Mouse (Mus musculus) embryonic facial prominence, embryonic 11.5 days (tissue): ENCODE data around the gene Slc4a4. TPM values are rescaled to one million over a fixed set of nuclear protein-coding genes. Genes with fewer than 3 reads are reported as not detected.

Experiments used
- ATAC-seq: fragments of 200-750 bp; cut with Nextera tagmentation; replicated peaks from 2 replicates; pipeline ENCODE4 v1.8.0; 2017; ENCODE audit warnings: low read depth; ENCODE audit not compliant: insufficient number of reproducible peaks, low FRiP score, low TSS enrichment
- DNase-seq: peaks from one replicate; pipeline ENCODE4 v3.0.0-alpha.2; 2015; ENCODE audit warnings: low spot score
- H3K27ac ChIP-seq: fragments of 300-500 bp; sonication (generic); replicated peaks from 2 replicates; pipeline ENCODE4 v1.5.1; 2014; ENCODE audit warnings: mild to moderate bottlenecking, low read depth, low read length, control low read depth
- H3K27me3 ChIP-seq: fragments of 300-500 bp; sonication (generic); 2 replicates; pipeline ENCODE4 v1.6.1; 2014; ENCODE audit warnings: mild to moderate bottlenecking, low read length, moderate library complexity, mixed read lengths; ENCODE audit not compliant: control insufficient read depth, insufficient read depth
- H3K36me3 ChIP-seq: fragments of 300-500 bp; sonication (generic); replicated peaks from 2 replicates; pipeline ENCODE4 v1.6.1; 2014; ENCODE audit warnings: low read depth, mild to moderate bottlenecking, low read length, moderate library complexity, mixed read lengths; ENCODE audit not compliant: control insufficient read depth, insufficient read depth
- H3K4me1 ChIP-seq: fragments of 300-500 bp; sonication (generic); 2 replicates; pipeline ENCODE4 v1.6.1; 2014; ENCODE audit warnings: low read length, mixed read lengths; ENCODE audit not compliant: control insufficient read depth, insufficient read depth
- H3K4me2 ChIP-seq: fragments of 300-500 bp; sonication (generic); 2 replicates; pipeline ENCODE4 v1.6.1; 2014; ENCODE audit warnings: low read depth, mild to moderate bottlenecking, control low read depth, low read length, moderate library complexity
- H3K4me3 ChIP-seq: fragments of 300-500 bp; sonication (generic); 2 replicates; pipeline ENCODE4 v1.5.1; 2014; ENCODE audit warnings: low read depth, low read length, control low read depth
- H3K9ac ChIP-seq: fragments of 300-500 bp; sonication (generic); replicated peaks from 2 replicates; pipeline ENCODE4 v1.6.1; 2014; ENCODE audit warnings: mild to moderate bottlenecking, control low read depth, low read length
- H3K9me3 ChIP-seq: fragments of 300-500 bp; sonication (generic); replicated peaks from 2 replicates; pipeline ENCODE4 v1.6.1; 2016; ENCODE audit warnings: mild to moderate bottlenecking, low read length, inconsistent platforms, mixed read lengths; ENCODE audit not compliant: control insufficient read depth
- WGBS: fragments of 180-500 bp; shearing (Covaris S2); extraction: QIAGEN DNeasy Blood & Tissue Kit; methylation state at CpG from one replicate; pipeline ENCODE4 v1.1.7; 2014; 5-methylcytosine and 5-hydroxymethylcytosine counted together
- polyA plus RNA-seq: library from polyadenylated mRNA; unstranded; fragments of >200 nt; fragmentation: Nextera tagmentation; extraction: Ambion mirVana; gene quantifications from 2 replicates; pipeline ENCODE4 v1.2.1, GENCODE M21; 2014

Gene Slc4a4
- polyA plus RNA-seq, 1 experiment from 2014 or later: 1.6 TPM

DNA sequence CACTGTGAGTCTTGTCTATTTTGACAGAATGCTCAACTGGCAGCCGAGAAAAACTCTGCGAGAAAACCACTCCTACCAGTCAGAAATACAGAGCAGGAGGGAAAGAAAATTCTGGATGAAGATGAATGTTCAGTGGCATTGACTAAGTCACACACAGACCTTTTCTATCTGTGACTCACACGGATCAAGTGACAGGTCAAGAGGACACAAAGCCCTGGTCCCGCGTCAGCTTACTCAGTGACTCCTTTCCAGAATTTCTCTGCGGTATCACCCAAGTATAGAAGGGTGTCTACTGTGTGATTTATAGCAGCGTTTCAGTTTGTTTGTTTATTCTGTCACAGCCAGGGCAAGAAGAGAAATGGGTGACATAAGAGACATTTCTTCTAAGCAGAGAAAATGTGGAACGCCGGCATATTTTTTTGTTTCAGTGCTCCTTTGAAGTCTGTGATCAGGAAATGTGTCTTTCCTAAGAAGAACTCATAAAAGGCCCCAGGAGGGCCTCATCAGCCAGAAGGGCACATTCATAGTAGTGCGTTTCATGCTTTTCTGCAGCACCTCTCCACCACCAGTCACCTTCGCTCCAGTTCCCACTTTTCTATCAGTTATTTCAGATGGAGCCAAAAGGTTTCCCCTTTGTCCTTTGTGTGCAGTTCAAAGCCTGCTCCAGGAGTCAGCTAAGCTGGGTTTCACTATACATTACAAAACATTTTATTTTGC, 82.5 kb downstream of the Slc4a4 start:
- WGBS: 57% methylated on average over 11 of the region's 11 CpGs
- H3K27ac ChIP-seq: no peak overlapping the region
- no peaks in the 10 kb centered on the region for H3K27me3 ChIP-seq
- H3K9ac ChIP-seq: no peak overlapping the region
- no peaks in the 10 kb centered on the region for H3K36me3 ChIP-seq
- no peak overlapping the region for H3K4me2 ChIP-seq
- no peaks in the 10 kb centered on the region for H3K4me1 ChIP-seq
- no peak for ATAC-seq
- no peak for DNase-seq
- H3K4me3 ChIP-seq: no peak overlapping the region
- H3K9me3 ChIP-seq: no peaks in the 10 kb centered on the region

DNA sequence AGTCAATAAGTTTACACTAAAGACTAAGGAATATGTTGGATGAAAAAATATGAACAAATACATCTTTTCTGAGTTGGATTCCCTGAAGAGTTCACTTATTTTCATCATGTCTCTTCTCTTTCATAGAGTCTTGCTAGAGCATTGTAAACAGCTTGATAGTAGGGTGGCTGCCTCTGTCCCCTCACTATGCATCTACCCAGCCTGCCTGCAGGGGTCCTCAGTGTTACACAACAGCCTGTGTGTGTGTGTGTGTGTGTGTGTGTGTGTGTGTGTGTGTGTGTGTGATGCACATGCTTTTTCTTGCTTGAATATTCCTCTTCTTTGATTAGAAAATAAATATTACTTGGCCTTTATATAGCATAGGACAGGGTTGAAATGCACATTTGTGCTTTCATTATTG, 84.9 kb downstream of the Slc4a4 start:
- no peak for ATAC-seq
- Histone ChIP-seq H3K4me2 (no peak overlapping the region), H3K27me3 (no peaks in the 10 kb centered on the region), H3K27ac (no peak overlapping the region), H3K4me3 (no peak overlapping the region), H3K9me3 (no peaks in the 10 kb centered on the region), H3K36me3 (no peaks in the 10 kb centered on the region), H3K4me1 (no peaks in the 10 kb centered on the region), H3K9ac (no peak overlapping the region)
- no peak for DNase-seq

DNA sequence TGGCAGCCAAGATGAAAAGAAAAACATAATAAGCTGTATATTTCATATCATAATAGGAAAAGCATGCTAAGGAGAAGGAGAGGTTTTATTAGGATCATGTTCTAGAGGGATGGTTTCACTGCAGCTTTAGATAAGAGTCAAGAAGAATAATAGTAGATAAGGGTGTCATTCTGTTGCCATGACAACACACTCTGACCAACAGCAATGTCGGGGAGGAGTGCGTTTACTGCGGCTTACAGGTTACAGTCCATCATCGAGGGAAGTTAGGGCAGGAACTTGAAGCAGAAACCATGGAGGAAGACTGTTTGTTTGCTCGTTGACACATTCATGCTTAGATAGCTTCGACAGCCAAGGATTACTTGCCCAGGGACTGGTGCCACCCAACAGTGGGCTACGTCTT, 85.7 kb downstream of the Slc4a4 start:
- Histone ChIP-seq H3K9ac (no peak overlapping the region), H3K27ac (no peak overlapping the region), H3K4me1 (no peaks in the 10 kb centered on the region), H3K4me3 (no peak overlapping the region), H3K36me3 (no peaks in the 10 kb centered on the region), H3K9me3 (no peaks in the 10 kb centered on the region), H3K27me3 (no peaks in the 10 kb centered on the region), H3K4me2 (no peak overlapping the region)
- no peak for DNase-seq
- 80% methylated on average over 7 of the region's 7 CpGs for WGBS
- no peak for ATAC-seq

DNA sequence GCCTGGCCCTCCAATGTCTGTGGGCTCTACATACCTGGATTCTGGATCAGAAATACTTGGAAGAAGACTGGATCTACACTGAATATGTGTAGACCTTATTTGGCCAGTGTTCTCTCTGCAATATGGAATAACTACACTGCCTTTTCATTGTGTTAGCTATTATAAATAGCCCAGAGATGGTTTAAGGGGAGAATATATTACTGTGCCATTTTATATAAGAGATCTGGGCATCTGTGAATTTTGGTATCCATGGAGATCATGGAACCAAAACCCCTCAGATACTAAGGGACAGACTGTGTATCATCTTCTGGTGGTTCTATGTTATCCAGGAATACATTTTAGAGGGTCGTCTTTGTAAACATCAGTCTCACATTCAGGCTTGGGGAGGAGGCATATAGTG, 86.5 kb downstream of the Slc4a4 start:
- WGBS: 80% methylated on average over 1 of the region's 1 CpGs
- Histone ChIP-seq H3K4me3 (no peak overlapping the region), H3K36me3 (no peaks in the 10 kb centered on the region), H3K4me2 (no peak overlapping the region), H3K4me1 (no peaks in the 10 kb centered on the region), H3K27me3 (no peaks in the 10 kb centered on the region), H3K9ac (no peak overlapping the region), H3K9me3 (no peaks in the 10 kb centered on the region), H3K27ac (no peak overlapping the region)
- ATAC-seq: no peak
- DNase-seq: no peak

DNA sequence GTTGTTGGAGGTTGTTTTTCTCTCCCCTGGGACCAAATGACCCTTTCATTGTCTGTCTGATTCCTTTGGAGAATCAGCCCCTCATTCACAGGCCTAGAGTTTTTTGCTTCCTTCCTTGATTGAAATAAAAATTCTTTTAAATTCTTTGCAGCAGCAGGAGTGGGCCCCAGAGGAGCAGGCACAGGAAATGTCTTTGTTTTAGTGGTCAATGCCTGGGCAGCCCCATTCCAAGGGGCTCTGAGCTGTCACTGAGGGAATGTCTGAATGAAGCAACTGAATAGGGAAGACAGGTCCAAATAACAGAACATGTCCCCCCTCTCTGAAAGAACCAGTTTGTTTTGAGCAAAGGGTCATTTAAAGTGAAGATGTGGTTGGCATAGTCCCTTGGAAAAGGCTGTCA, 89.1 kb downstream of the Slc4a4 start:
- no peaks in the 10 kb centered on the region for H3K9me3 ChIP-seq
- H3K9ac ChIP-seq: no peak overlapping the region
- ATAC-seq (no peak), DNase-seq (no peak)
- no peak overlapping the region for H3K4me2 ChIP-seq
- no peaks in the 10 kb centered on the region for H3K36me3 ChIP-seq
- no peaks in the 10 kb centered on the region for H3K27me3 ChIP-seq
- H3K4me3 ChIP-seq: no peak overlapping the region
- no peaks in the 10 kb centered on the region for H3K4me1 ChIP-seq
- H3K27ac ChIP-seq: no peak overlapping the region

DNA sequence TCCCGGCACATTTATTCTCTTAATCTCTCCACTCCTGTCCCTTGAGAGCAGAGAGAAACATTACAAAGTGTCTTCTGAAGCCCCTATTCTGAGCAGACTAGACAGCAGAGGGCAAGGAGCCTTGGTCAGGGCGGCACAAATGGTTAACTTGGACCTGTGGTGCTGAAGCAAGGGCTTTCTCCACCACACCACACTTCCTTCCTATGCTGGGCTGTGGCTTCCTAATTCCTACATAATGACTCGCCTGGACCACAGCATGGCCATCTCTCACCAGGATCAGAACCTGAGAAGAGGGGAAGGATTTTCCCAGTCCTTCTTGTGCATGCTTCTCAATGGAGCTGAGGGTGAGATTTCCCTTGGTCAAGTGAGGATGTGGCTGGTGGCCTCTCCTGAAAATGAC, 89.8 kb downstream of the Slc4a4 start:
- ATAC-seq (no peak), DNase-seq (no peak)
- H3K9ac ChIP-seq: no peak overlapping the region
- H3K4me1 ChIP-seq: no peaks in the 10 kb centered on the region
- no peaks in the 10 kb centered on the region for H3K36me3 ChIP-seq
- no peak overlapping the region for H3K4me2 ChIP-seq
- H3K27me3 ChIP-seq: no peaks in the 10 kb centered on the region
- H3K4me3 ChIP-seq: no peak overlapping the region
- H3K27ac ChIP-seq: no peak overlapping the region
- H3K9me3 ChIP-seq: no peaks in the 10 kb centered on the region
- 59% methylated on average over 3 of the region's 3 CpGs for WGBS

DNA sequence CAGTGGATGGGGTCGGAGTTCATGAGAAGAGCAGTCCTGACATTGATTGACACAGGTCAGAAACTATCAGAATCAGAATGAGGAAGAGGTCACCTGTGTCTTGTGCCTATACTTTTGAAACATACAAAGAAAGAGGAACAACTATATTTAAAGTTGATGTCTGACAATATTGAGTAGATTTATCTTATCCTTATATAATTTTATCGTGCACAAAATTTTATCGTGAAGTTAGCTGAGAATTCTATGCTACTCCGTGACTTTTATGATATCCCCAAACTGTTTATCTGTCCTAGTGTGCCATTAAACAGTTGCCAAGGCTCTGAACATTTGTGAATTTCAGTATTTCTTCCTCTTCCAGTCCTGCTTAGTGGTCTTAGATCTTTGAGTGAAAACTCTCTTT, 94.1 kb downstream of the Slc4a4 start:
- Histone ChIP-seq H3K27ac (no peak overlapping the region), H3K4me1 (no peaks in the 10 kb centered on the region), H3K9me3 (no peaks in the 10 kb centered on the region), H3K36me3 (no peaks in the 10 kb centered on the region), H3K4me3 (no peak overlapping the region), H3K4me2 (no peak overlapping the region), H3K9ac (no peak overlapping the region), H3K27me3 (no peaks in the 10 kb centered on the region)
- ATAC-seq: no peak
- no peak for DNase-seq
- 96% methylated on average over 4 of the region's 4 CpGs for WGBS

DNA sequence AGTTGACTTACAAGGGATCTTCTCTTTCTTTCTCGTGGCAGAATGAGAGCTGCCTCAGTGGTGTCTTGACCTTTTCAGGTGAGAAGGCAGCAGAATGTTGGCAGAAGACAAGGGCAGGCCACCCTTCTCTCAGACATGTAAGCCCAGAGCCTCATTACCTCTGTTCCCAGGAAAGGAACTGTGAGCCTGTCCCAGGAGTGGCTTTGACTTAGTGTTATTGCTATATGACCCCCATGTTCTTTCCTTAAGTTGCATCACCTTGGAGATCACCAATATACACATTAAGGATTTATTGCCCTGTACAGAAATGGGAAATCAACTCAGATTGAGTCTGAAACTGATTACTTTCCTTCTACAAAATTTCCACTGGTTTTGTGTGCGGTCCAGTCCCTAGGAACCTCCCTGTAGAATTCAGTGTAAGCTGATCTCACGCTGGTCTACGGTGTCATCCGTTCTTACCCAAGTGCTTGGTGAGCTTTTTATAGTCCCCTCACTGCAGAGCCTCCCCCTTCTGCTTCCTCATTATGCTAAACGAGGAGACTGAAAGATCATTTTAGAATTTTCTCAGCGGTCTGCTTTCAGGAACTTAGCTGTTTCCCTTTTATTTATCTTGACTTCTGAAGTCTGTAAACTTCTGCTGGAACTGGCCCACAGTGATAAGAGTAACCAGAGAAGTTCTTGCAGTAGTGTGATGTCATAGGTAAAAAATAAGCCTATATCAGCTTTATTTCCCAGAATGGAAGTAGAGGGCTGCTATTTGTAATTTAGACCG, 94.8 kb downstream of the Slc4a4 start:
- H3K4me3 ChIP-seq: no peak overlapping the region
- no peaks in the 10 kb centered on the region for H3K27me3 ChIP-seq
- DNase-seq (no peak), ATAC-seq (no peak)
- H3K9me3 ChIP-seq: no peaks in the 10 kb centered on the region
- H3K27ac ChIP-seq: no peak overlapping the region
- no peaks in the 10 kb centered on the region for H3K36me3 ChIP-seq
- 57% methylated on average over 8 of the region's 8 CpGs for WGBS
- no peaks in the 10 kb centered on the region for H3K4me1 ChIP-seq
- H3K9ac ChIP-seq: no peak overlapping the region
- H3K4me2 ChIP-seq: no peak overlapping the region
